Mouse (Mus musculus) brown adipose tissue, adult 24 weeks (tissue): ENCODE data around the gene Mylpf. TPM values are rescaled to one million over a fixed set of nuclear protein-coding genes. Genes with fewer than 3 reads are reported as not detected.

Experiments
- H3K27ac ChIP-seq: fragments of 200-500 bp; replicated peaks from 2 replicates; pipeline ENCODE4 v1.5.1; 2012; ENCODE audit warnings: low read depth, mild to moderate bottlenecking, low read length
- H3K4me1 ChIP-seq: fragments of 200-500 bp; 2 replicates; pipeline ENCODE4 v1.6.1; 2012; ENCODE audit warnings: low read length, mixed read lengths; ENCODE audit not compliant: control insufficient read depth, insufficient read depth, insufficient read length
- H3K4me3 ChIP-seq: fragments of 200-500 bp; 2 replicates; pipeline ENCODE4 v1.5.1; 2012; ENCODE audit warnings: low read depth, mild to moderate bottlenecking, low read length, moderate library complexity; ENCODE audit not compliant: insufficient read depth
- polyA plus RNA-seq: library from polyadenylated mRNA; stranded (reverse); fragments of >200 nt; gene quantifications from 2 replicates; pipeline ENCODE4 v1.2.4, GENCODE M21; 2012; ENCODE audit not compliant: missing spikeins, insufficient read depth, insufficient read length

The Mylpf gene
- polyA plus RNA-seq, 1 experiment = 335 TPM

DNA sequence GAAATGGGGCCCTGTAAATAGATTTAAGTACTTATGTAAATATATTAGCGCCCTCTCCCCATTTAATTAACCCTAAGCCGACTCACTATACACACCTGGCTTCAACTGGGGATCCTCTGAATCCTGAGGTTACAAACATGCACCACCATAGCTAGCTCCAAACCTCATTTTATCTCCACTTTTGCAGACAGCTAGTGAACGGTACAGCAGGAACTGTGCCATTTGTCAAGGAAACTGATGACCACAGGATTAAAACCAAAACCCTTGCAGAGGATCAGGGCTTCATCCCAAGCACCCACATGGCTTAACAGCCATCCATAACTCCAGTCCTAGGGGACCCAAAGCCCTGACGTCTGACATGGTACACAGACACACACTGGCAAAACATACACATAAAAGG, 46.3 kb downstream of the Mylpf start:
- H3K27ac ChIP-seq = no peak overlapping the region
- H3K4me3 ChIP-seq = peak overlapping the region; percentile 64
- no peaks in the 10 kb centered on the region for H3K4me1 ChIP-seq

DNA sequence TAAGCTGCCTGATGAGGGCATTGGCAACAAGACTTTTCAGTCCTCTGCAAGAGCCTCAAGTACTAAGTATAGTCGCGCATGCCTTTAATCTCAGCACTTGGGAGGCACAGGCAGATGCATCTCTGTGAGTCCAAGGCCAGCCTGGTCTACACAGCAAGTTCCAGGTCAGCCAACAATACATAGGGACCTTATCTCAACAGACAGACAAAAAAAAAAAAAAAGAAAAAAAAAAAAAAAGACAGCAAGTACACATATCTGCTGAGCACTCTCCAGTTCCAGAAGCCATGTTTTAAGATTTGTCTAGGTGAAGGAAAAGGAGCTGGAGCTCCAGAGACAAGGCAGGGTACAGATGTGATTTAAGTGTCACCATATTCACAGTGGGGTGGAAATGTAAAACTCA, 47.3 kb downstream of the Mylpf start:
- Histone ChIP-seq H3K4me3 (no peak overlapping the region), H3K27ac (no peak overlapping the region), H3K4me1 (no peaks in the 10 kb centered on the region)

GRCm38 (mm10) chr7:127256518-127256917, 47.8 kb downstream of the Mylpf start:
- no peak overlapping the region for H3K27ac ChIP-seq
- no peak overlapping the region for H3K4me3 ChIP-seq
- no peaks in the 10 kb centered on the region for H3K4me1 ChIP-seq

DNA sequence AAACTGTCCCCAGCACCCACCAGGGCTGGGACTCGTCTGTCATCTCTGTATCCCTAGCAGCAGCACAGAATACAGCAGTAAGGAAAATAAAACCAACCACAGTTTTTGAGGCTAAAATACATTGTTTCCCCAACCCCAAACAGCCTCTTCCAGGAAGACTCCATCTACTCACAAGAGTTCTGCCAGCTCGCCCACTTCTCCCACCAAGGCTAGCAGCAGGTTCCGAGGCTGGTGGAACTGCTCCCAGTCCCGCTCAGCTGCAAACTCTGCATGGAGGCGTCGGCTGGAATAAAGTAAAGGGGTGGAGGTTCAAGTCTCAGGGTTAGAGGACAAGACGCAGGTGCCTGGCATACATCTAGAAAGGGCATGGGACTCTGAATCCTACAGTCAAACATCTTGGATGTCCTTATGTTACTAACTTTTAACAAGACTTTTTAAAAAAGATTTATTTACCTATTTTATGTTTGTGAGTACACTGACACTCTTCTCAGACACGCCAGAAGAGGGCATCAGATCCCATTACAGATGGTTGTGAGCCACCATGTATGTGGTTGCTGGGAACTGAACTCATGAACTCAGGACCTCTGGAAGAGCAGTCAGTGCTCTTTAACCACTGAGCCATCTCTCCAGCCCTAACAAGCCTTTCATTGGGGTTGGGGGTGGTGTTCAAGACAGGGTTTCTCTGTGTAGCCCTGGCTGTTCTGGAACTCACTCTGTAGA, 50.7 kb downstream of the Mylpf start:
- no peaks in the 10 kb centered on the region for H3K4me1 ChIP-seq
- no peak overlapping the region for H3K27ac ChIP-seq
- H3K4me3 ChIP-seq = no peak overlapping the region

DNA sequence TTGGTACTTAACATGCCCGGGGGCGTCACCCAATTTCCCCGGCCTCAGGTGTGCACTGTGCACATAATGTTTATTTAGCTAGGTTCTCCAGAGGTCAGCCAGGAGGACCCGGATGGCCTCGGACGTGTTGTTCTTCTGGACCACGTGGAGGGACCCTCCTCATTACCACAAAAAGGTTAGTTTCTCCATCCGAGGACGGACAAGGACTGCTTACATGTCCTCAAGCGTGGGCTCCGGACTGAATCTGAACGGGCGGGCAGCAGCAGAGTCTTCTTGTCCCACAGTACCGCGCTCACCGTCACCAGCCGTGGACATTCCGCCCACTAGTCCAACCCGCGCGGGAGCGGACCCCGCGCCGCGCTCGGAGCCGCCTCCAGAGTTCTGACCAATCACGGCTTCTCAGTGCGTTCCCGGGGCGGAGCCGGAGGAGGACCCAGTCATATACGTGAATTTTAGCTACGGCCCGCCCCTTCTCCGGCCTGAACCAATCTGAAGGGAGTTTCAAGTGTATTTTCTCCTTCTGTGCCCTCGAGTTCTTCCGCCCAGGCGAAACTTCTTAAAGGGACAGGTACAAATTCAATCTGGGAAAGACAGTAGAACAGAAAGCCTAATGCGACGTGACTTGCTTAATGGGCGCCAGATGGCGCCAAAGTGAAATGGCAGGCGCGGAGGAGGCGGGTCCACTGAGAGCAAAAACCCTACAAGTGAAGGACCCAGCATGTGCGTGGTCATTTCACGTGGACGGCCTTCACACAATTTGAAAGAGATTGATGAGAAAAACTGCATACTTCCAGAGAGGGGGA, 51.8 kb downstream of the Mylpf start, which contains the start of gene Dctpp1:
Dctpp1 (minus strand) TSS at position 401 of the 803 bp plus-strand sequence.
- no peaks in the 10 kb centered on the region for H3K4me1 ChIP-seq
- peak within 1 kb of the TSS; percentile 80 for H3K4me3 ChIP-seq
- H3K27ac ChIP-seq = no peak within 1 kb of the TSS

GRCm38 (mm10) chr7:127262218-127262961, 53.7 kb downstream of the Mylpf start:
- H3K4me3 ChIP-seq = no peak overlapping the region
- H3K27ac ChIP-seq = no peak overlapping the region
- H3K4me1 ChIP-seq = no peaks in the 10 kb centered on the region

DNA sequence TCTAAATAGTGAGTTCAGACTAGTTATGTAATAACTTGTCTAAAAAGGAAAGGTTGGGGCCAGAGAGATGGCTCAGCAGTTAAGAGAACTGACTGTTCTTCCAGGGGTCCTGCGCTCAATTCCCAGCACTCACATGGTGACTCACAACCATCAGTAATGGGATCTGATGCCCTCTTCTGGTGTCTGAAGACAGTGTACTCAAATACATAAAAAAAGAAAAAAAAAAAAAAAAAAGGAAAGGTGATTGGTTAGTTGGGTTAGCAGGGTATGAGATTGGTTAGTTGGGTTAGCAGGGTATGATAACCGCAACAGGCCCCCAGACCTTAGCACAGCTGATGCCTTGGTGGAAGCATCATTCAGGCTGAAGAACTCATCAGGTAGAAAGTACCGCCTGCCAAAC, 54.8 kb downstream of the Mylpf start:
- Histone ChIP-seq H3K27ac (no peak overlapping the region), H3K4me1 (no peaks in the 10 kb centered on the region), H3K4me3 (no peak overlapping the region)

Other genes with a start within 250 kb of the Mylpf start
- gene Cdipt, start 233.0 kb upstream of the Mylpf start, polyA plus RNA-seq = 33.4 and 41.3 TPM in 2 replicates
- 2.0 and 2.3 TPM in 2 replicates for gene Cdiptos, start 232.8 kb upstream of the Mylpf start, polyA plus RNA-seq
- gene Mvp, start 194.3 kb upstream of the Mylpf start, polyA plus RNA-seq = 27.9 and 52.7 TPM in 2 replicates
- gene Pagr1b, start 192.4 kb upstream of the Mylpf start, polyA plus RNA-seq = 14.1 TPM in 1 of 2 replicates, not detected in the other
- 5.9 and 26.0 TPM in 2 replicates for gene Pagr1a, start 191.5 kb upstream of the Mylpf start, polyA plus RNA-seq
- 12.4 TPM in 1 of 2 replicates, not detected in the other for gene Gm42742, start 187.8 kb upstream of the Mylpf start, polyA plus RNA-seq
- 0.55 and 0.58 TPM in 2 replicates for gene Prrt2, start 187.7 kb upstream of the Mylpf start, polyA plus RNA-seq
- 23.3 and 33.6 TPM in 2 replicates for gene Maz, start 181.9 kb upstream of the Mylpf start, polyA plus RNA-seq
- gene Kif22, start 166.4 kb upstream of the Mylpf start, polyA plus RNA-seq = not detected in 2 replicates
- not detected in 2 replicates for gene Zg16, start 121.6 kb upstream of the Mylpf start, polyA plus RNA-seq
- gene AI467606, start 117.5 kb upstream of the Mylpf start, polyA plus RNA-seq = 0.96 and 1.8 TPM in 2 replicates
- 0.75 and 1.5 TPM in 2 replicates for gene Qprt, start 86.7 kb upstream of the Mylpf start, polyA plus RNA-seq
- 0.44 TPM in 1 of 2 replicates, not detected in the other for gene Spn, start 71.1 kb upstream of the Mylpf start, polyA plus RNA-seq
- 15.3 and 17.4 TPM in 2 replicates for gene Cd2bp2, start 12.8 kb upstream of the Mylpf start, polyA plus RNA-seq
- 9.8 and 12.8 TPM in 2 replicates for gene Tbc1d10b, start 422 bp upstream of the Mylpf start, polyA plus RNA-seq
- 3.3 and 3.4 TPM in 2 replicates for gene Zfp553, start 24.2 kb downstream of the Mylpf start, polyA plus RNA-seq
- 10.9 and 19.3 TPM in 2 replicates for gene Sept1, start 24.2 kb downstream of the Mylpf start, polyA plus RNA-seq
- gene Zfp771, start 35.4 kb downstream of the Mylpf start, polyA plus RNA-seq = 7.1 and 14.4 TPM in 2 replicates
- 38.1 and 41.3 TPM in 2 replicates for gene Dctpp1, start 51.8 kb downstream of the Mylpf start, polyA plus RNA-seq
- gene Sephs2, start 65.2 kb downstream of the Mylpf start, polyA plus RNA-seq = 125 and 144 TPM in 2 replicates
- gene Itgal, start 87.4 kb downstream of the Mylpf start, polyA plus RNA-seq = 1.1 and 2.3 TPM in 2 replicates
- 26.6 and 27.5 TPM in 2 replicates for gene Zfp768, start 136.7 kb downstream of the Mylpf start, polyA plus RNA-seq
- gene Zfp747, start 167.2 kb downstream of the Mylpf start, polyA plus RNA-seq = 1.5 and 1.8 TPM in 2 replicates
- gene 9130019O22Rik, start 178.3 kb downstream of the Mylpf start, polyA plus RNA-seq = 1.0 and 1.4 TPM in 2 replicates
- gene E430018J23Rik, start 184.7 kb downstream of the Mylpf start, polyA plus RNA-seq = 3.4 and 3.6 TPM in 2 replicates
- gene Zfp764, start 197.9 kb downstream of the Mylpf start, polyA plus RNA-seq = 1.6 and 2.6 TPM in 2 replicates
- 4.1 and 6.6 TPM in 2 replicates for gene Zfp688, start 213.2 kb downstream of the Mylpf start, polyA plus RNA-seq
- 0.40 and 1.3 TPM in 2 replicates for gene Zfp689, start 240.3 kb downstream of the Mylpf start, polyA plus RNA-seq